Mouse (Mus musculus) heart, adult 18-20 months (tissue): Measurements from ENCODE around the gene Cys1. TPM values are rescaled to one million over a fixed set of nuclear protein-coding genes. Genes with fewer than 3 reads are reported as not detected.
"Not testable (repeated sequence)": the region's sequence is repeated elsewhere in the genome, so short reads cannot be mapped to it uniquely, and the experiment has no call there.

Experiments used
- DNase-seq, 2 experiments: peaks; one replicate each; pipeline ENCODE4 v3.0.0; 2021 to 2022; ENCODE audit warnings: mixed read lengths in 1 of 2
- total RNA-seq, 2 experiments: library from RNA; stranded (reverse); gene quantifications; 2 replicates each; pipeline ENCODE4 v1.2.3; 2021

The Cys1 gene
- total RNA-seq, 2 experiments from 2014 or later = 3.3 to 3.9 TPM

GRCm38 (mm10) chr12:24648094-24648493 is 33.5 kb downstream of the Cys1 start:
- no peak for DNase-seq

- no peak for DNase-seq
Observed at GRCm38 (mm10) chr12:24645901-24646300, 35.7 kb downstream of the Cys1 start.

GRCm38 (mm10) chr12:24644125-24644571 is 37.5 kb downstream of the Cys1 start:
- DNase-seq = peak; percentile 55 to 69

- peak; percentile 85 to 89 for DNase-seq
Observed at GRCm38 (mm10) chr12:24642370-24642802, 39.2 kb downstream of the Cys1 start.

- not testable (repeated sequence) for DNase-seq
Observed at GRCm38 (mm10) chr12:24638787-24639186, 42.8 kb downstream of the Cys1 start.

GRCm38 (mm10) chr12:24634648-24635047 is 47.0 kb downstream of the Cys1 start:
- no peak for DNase-seq

GRCm38 (mm10) chr12:24634212-24634611 is 47.4 kb downstream of the Cys1 start:
- no peak for DNase-seq

- peak; percentile 76 to 90 for DNase-seq
Observed at GRCm38 (mm10) chr12:24633753-24634191, 47.8 kb downstream of the Cys1 start.

- no peak for DNase-seq
Observed at GRCm38 (mm10) chr12:24632404-24632803, 49.2 kb downstream of the Cys1 start.

GRCm38 (mm10) chr12:24630220-24630619 is 51.4 kb downstream of the Cys1 start:
- DNase-seq = peak; percentile 61 to 67

GRCm38 (mm10) chr12:24627215-24627614 is 54.4 kb downstream of the Cys1 start:
- DNase-seq = peak in 1 of 2 experiments; percentile 62

- DNase-seq = no peak
Observed at GRCm38 (mm10) chr12:24626401-24626800, 55.2 kb downstream of the Cys1 start.

GRCm38 (mm10) chr12:24623486-24624251 is 57.9 kb downstream of the Cys1 start:
- peak in 1 of 2 experiments; percentile 23 for DNase-seq

GRCm38 (mm10) chr12:24619436-24619835 is 62.2 kb downstream of the Cys1 start:
- no peak for DNase-seq

Other genes starting within 250 kb of the Cys1 start
- 10 to 100 TPM; 10.1 to 11.1 TPM for gene Taf1b, start 183.5 kb downstream of the Cys1 start, total RNA-seq
- gene Grhl1, start 109.5 kb downstream of the Cys1 start, total RNA-seq = under 1 TPM; 0.35 to 0.54 TPM
- gene Klf11, start 30.5 kb downstream of the Cys1 start, total RNA-seq = 10 to 100 TPM; 11.6 to 12.4 TPM
- gene Rrm2, start 26.4 kb upstream of the Cys1 start, total RNA-seq = 1 to 10 TPM; 2.0 to 3.4 TPM
- gene Mboat2, start 149.1 kb upstream of the Cys1 start, total RNA-seq = 1 to 10 TPM; 8.7 to 8.9 TPM